Mouse (Mus musculus): ENCODE results near the gene Fam205a2. TPM values are rescaled to one million over a fixed set of nuclear protein-coding genes. Genes with fewer than 3 reads are reported as not detected.
"Not testable (repeated sequence)": the region's sequence is repeated elsewhere in the genome, so short reads cannot be mapped to it uniquely, and the experiment has no call there.

The Fam205a2 gene
- polyA plus RNA-seq (2016; fragmentation: Nextera tagmentation; extraction: Ambion mirVana): 0.05 TPM in 1 of 2 replicates, not detected in the other

GRCm38 (mm10) chr4:42528075-42528474 is at the start of gene Fam205a2:
TSS of gene Fam205a2 (minus strand) at chr4:42528175.
- not testable (repeated sequence) for H3K36me3 ChIP-seq; H3K9me3 ChIP-seq (replicated peaks); H3K9ac ChIP-seq; H3K4me2 ChIP-seq (replicated peaks); H3K27me3 ChIP-seq; H3K4me3 ChIP-seq; ATAC-seq (ENCODE audit: low FRiP score); H3K4me1 ChIP-seq; H3K27ac ChIP-seq
- no CpG with 5 or more reads among the region's 1 CpGs for WGBS

Other genes with a start within 250 kb of the Fam205a2 start
- not detected in 2 replicates for gene Gm21953, start 233.9 kb downstream of the Fam205a2 start, polyA plus RNA-seq (2016; fragmentation: Nextera tagmentation; extraction: Ambion mirVana)
- 0.05 TPM in 1 of 2 replicates, not detected in the other for gene Fam205a3, start 209.8 kb downstream of the Fam205a2 start, polyA plus RNA-seq (2016; fragmentation: Nextera tagmentation; extraction: Ambion mirVana)
- gene Gm21586, start 88.8 kb downstream of the Fam205a2 start, polyA plus RNA-seq (2016; fragmentation: Nextera tagmentation; extraction: Ambion mirVana): not detected in 2 replicates
- 0.12 TPM in 1 of 2 replicates, not detected in the other for gene Gm2163, start 61.4 kb downstream of the Fam205a2 start, polyA plus RNA-seq (2016; fragmentation: Nextera tagmentation; extraction: Ambion mirVana)
- not detected in 2 replicates for gene Gm10591, start 84.0 kb upstream of the Fam205a2 start, polyA plus RNA-seq (2016; fragmentation: Nextera tagmentation; extraction: Ambion mirVana)
- gene Gm2564, start 101.5 kb upstream of the Fam205a2 start, polyA plus RNA-seq (2016; fragmentation: Nextera tagmentation; extraction: Ambion mirVana): not detected in 2 replicates
- gene Ccl27b, start 127.1 kb upstream of the Fam205a2 start, polyA plus RNA-seq (2016; fragmentation: Nextera tagmentation; extraction: Ambion mirVana): not detected in 2 replicates
- gene Il11ra2, start 133.7 kb upstream of the Fam205a2 start, polyA plus RNA-seq (2016; fragmentation: Nextera tagmentation; extraction: Ambion mirVana): not detected in 2 replicates
- gene 4930578G10Rik, start 207.4 kb upstream of the Fam205a2 start, polyA plus RNA-seq (2016; fragmentation: Nextera tagmentation; extraction: Ambion mirVana): 0.73 and 1.1 TPM in 2 replicates
- not detected in 2 replicates for gene Ccl19, start 228.4 kb upstream of the Fam205a2 start, polyA plus RNA-seq (2016; fragmentation: Nextera tagmentation; extraction: Ambion mirVana)
- gene Ccl21a, start 245.8 kb upstream of the Fam205a2 start, polyA plus RNA-seq (2016; fragmentation: Nextera tagmentation; extraction: Ambion mirVana): 4.1 and 5.5 TPM in 2 replicates

All from hindbrain, embryonic 12.5 days (tissue).